Mouse (Mus musculus): Measurements from ENCODE around the gene Gclc.

Gene Gclc

DNA sequence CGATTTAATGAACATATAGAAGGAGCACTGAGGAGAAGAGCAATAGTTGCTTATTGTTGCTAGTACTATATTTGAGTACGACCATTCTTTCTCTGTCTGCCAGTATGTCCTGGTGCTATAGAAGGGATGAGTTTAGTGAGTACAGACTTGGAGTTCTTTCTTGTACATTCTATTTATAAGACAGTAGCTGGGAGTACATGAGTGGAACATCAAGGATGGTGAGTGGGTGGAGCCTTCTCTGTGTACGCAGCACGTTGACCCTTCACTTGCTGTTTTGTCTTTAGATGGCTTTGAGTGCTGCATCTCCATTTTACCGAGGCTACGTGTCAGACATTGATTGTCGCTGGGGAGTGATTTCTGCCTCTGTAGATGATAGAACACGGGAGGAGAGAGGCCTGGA, 31.1 kb downstream of the Gclc start:
- no peak for DNase-seq (ENCODE audit: low spot score)

DNA sequence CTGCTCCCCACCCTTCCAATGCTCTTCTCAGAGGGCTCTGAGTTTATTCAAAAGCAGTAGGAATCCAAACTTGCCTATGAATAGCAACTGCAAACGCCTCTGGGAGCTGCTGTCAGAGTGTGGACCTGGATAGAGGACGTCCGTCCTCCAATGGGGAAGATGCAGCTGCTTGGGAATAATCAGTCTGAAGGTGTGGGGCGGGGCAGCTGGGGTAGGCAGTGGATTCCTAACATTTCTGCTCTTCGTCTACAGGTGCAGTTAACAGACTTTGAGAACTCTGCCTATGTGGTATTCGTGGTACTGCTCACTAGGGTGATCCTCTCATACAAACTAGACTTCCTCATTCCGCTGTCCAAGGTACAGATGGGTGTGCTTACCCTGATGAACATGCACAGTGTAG, 33.6 kb downstream of the Gclc start:
- DNase-seq (ENCODE audit: low spot score) = no peak

DNA sequence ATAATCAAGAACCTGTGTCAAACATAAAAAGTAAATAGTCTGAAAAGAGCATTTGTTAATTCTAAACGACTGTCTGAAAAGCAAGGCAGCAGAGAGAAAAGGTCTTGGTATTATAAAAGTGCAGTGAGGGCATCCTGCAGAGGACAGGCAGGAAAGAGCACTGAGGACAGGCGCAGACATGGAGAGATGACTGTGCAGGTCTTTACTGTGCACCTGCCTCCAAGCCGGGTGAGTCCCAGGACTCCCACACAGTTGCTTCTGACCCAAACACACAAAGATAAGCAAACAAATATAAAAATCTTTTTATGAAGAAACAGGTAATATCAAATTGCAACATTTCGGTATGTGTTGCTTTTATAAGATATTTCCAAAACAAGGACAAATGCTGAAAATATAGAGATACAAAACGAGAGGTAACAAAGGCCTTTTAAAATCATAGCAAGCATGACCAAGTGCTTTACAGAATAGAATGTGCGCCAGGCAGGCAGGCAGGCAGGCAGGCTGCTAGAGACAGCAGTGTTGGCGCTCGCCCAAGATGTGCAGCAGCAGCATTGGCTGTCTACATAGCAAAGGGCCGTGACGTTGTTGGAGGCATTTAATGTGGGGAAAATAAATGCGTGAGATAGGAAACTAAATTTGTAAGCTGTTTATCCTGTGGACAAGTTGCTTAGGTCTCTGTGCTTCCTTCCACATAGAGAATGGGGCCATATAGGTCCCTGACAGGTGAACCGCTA, 35.4 kb downstream of the Gclc start:
- DNase-seq (ENCODE audit: low spot score) = peak; percentile 67

DNA sequence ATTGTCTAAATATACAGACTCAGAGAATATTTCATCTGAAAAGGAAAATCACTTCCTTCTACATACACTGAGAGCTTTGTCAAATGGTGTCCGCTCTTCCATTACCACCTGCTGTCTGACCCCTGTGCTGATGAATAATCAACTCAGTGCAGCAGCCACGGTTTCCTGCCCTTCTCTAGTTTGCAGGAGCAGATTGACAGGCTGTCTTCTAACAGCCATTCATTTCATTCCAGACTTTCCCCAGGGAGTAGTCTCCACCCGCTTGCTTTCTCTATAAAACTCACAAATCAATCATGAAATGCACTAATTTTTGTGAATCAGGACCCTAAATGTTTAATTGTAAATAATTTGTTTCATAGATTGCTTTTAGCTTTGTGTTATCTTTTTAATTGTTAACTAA, 39.5 kb downstream of the Gclc start:
- no peak for DNase-seq (ENCODE audit: low spot score)

DNA sequence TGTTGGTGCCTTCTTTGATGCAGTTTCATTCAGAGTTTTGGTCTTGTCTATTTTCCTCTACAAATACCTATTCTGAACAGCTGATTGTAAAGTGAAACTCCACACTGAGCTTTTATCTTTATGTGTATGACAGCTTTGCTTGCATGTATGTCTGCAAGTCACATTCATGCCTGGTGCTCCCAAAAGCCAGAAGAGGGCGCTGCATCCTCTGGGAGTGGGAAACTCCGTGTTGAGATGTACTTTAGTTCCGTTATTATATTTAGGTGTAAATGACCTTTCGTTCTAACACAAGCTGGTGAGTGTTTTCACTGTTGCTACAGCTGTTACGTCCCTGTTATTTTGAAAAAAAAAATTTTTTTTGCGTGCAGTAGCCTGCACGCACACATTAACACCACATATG, 48.1 kb downstream of the Gclc start:
- DNase-seq (ENCODE audit: low spot score) = peak; percentile 42

DNA sequence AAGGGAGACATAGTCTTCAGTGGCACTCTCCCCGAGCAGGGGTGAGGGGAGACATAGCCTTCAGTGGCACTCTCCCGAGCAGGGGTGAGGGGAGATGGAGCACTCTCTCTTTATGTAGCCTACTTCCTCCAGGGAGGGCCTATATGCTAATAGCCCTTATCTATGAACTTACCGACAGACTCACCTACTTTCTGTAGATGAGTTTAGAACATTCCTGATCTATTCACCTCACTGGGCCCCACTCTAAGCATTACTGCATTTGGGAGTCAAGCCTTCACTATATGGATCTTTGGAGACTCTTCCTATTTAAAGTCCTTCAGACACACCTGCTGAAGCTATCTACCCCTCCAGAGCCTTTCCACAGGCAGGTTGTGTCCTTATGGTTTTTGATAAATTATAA, 52.1 kb downstream of the Gclc start:
- no peak for DNase-seq (ENCODE audit: low spot score)

DNA sequence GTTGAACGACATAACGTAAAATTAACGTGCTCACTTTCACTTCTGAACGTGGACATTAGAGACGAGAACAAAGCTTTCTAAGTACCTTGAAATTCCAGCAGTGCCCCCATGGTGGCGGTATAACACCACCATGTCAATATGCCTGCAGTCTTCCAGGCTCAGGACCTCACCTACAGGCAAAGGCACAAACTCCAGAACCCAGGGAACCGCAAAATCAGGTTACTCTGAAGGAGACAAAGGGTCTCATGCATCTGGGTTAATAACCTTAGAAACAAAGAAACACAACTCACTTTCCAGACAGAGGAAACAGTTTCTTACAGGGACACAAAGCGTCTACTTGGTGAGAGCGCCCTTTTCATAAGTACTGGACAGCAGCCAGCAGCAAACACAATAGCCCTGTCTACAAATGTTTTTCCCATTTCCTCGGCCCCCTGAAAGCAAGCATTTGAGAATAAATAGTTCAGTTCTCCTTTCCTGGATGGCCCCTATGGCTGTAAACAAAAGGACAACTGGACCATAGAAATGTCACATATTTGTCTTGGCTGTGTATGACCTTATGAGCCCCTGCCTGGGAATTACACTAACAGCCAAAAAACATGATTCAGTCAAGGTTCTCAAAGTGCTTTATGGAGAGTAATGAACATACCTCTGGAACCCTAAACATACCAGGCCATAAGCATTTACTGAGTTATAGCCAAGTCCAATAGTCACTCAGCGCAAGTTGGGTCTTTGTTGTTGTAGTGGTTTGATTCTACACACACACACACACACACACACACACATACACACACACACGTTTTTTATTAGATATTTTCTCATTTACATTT, 52.7 kb downstream of the Gclc start:
- peak; percentile 91 for DNase-seq (ENCODE audit: low spot score)

DNA sequence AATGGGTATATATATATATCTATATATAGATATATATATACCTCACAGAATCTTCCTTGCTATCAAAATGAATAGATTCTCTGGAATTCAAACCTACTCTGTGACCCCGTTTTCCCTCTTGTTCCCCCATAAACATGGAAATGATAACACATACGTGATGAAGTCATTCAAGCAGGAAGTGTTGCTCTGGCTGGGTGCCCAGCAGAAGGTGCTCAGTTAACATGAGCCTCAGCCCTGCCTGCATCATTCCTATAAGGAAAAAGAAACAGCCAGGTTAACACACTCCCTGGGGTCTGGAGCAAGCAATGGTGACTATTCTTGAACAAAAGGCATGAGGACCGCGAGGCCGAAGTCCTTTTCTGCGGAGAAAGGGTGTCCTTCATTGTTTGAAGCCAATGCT, 54.1 kb downstream of the Gclc start:
- DNase-seq (ENCODE audit: low spot score) = no peak

DNA sequence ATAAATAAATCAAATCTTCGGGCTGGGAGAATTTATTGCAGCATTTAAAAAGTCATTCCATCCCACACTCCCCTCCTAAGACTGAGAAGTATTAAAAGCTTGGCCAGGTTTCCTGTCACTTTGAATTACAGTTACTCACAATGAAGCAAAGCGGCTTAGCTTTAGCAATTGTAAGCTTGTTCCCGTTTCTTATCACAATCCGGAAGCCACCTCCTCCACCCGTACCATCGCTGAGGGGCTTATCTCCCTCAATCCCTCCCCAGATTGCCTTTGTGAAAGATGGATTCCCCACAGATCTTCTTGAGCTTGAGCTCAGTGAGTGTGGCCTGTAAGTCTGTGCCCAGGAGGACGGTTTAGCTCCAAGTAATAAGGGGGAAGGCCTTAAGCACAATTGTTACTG, 64.5 kb downstream of the Gclc start:
- DNase-seq (ENCODE audit: low spot score) = no peak

DNA sequence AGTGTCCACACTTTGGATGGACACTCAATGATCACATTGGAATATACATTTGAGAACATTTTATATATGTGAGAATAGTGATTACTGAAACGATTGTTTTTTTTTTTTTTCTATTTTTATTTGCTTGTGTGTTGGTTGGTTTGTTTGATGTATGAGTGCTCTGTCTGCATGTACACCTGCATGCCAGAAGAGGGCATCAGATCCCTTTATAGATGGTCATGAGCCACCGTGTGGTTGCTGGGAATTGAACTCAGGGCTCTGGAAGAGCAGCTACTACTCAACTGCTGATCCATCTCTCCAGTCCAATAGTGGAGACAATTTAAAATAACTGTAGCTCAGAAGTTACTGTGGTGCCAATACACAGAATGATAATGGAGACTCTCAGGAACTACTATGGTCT, 65.0 kb downstream of the Gclc start:
- DNase-seq (ENCODE audit: low spot score) = no peak

DNA sequence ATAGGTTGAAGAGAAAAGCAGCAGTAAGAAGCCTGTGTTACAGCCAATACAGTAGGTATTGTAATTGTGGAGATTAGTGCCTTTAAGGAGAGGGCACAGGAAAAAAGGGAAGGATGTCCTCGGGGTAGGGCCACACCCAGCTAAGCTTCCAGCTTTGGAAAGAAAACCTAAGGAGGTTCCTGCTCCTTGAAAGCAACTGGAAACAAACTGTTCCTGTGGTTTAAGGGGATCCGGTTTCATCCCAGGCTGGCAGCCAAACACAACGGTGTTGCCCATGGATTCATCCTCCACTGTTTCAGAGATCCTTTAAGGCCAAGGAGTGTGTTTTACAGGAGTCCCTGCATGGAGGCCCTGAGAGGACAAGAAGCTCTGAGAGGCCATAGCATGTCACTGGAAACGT, 66.5 kb downstream of the Gclc start:
- no peak for DNase-seq (ENCODE audit: low spot score)

DNA sequence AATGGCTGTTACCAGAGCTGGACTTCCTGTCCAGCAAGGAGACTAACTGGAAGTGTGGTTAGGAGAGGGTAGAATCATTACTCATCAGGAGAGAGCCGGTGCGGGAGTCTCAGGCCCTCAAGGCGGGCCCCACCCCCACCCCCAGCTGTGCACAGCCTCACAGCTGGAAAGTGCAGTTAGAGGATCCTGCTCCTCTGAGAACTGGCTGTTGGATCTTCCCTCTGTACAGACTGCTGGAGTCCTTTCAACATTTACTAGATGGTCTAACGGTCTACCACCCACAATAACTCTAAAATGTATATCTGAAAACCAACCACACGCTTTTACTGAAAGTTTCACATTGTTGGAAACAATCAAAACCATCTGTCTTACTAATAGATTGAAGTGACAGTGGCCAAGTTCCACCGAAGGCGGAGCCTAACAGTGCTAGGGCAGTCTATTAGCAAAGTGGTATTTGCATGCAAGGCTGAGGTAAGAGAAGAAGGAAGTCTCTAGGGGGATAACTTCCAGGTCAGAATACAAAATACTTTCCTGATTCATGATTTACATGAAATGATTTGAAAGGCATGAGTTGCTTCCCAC, 71.1 kb downstream of the Gclc start:
- DNase-seq (ENCODE audit: low spot score) = peak; percentile 29

DNA sequence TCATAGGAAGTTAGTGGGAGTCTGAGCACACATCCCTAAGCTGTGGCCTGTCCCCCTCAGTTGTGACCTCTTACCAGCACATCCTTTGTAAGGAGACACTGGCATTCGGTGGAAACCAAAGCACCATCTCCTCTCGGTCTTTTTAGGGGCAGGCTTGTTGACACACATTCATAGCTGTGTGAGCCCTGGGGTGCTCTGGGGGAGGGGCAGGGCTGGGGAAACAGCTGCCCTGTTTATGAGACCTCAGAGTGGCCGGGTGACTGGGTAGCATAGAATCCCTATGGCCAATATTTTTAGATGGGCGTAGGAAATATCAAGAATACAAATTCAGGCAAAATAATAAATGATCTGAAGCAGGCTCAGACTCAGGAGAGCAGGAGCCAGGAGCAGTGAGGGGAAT, 71.9 kb downstream of the Gclc start:
- DNase-seq (ENCODE audit: low spot score) = no peak

DNA sequence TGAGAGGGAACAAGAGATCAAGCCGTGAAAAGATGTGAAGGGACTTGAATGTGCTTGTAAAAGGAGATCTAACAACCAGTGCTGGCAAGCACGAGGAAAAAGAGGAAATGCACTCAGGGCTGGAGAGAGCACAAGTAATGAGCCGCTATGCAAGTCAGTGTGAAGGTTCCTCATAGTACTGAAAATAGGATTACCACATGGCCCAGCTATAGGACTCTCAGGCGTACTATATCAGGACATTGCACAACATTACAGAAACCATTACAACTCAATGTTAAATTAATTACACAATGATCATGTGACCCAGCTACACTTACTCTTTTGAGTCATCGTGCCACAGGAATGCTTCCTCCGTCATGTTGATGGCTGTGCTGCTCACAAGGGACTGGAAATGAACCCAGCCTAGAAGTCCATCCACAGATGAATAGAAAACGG, 74.2 kb downstream of the Gclc start:
- DNase-seq (ENCODE audit: low spot score) = peak; percentile 27

DNA sequence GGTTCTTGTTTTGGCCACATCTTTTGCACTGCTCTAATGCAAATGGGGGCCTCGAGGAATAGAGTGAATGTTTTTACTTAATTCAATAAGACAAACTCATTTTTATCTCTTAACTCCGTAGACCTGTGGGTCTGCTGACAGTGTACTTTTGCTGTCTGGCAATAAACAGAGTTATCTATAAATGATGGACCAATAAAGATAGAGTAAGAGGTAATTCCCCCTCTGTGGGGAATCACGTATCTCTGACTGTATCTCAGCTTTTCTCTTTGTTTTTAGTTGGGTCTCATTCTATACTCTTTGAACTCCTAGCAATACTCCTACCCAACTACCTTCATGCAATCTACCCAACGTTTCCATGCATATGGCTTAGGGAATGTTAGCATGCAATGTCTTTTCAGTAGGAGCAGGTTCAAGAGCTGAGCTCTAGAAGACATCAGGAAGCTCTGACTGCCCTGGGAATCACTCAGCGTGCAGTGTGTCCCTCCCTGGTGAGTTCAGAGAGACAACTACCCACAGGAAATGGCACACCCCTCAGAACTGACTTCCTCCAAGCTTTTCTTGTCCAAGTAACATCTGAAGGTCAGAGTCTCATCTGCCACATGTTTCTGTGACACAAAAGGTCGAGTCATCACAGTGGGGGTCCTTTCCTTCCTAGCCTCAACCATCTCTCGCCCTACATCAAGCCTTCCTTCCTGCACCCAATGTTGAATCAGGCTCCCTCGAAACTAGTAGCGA, 80.1 kb downstream of the Gclc start:
- no peak for DNase-seq (ENCODE audit: low spot score)

DNA sequence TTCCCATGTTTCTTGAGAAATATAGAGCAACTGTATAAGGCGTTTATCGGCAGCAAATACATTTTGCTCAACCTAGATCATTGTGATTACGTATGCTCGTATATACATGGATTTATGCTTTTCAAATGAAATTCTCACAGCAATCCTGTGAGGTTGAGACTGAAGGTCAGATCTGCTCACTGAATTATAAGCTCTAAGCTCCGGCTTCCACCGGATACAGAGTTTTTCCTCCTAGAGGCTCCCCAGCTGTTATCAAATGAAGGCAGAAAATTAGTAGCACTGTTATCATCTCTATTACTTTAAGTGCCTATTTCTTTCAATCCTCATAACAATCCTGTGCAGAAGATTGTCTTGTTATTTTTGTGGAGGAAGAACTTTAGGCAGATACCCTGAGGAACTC, 80.8 kb downstream of the Gclc start:
- DNase-seq (ENCODE audit: low spot score) = no peak

DNA sequence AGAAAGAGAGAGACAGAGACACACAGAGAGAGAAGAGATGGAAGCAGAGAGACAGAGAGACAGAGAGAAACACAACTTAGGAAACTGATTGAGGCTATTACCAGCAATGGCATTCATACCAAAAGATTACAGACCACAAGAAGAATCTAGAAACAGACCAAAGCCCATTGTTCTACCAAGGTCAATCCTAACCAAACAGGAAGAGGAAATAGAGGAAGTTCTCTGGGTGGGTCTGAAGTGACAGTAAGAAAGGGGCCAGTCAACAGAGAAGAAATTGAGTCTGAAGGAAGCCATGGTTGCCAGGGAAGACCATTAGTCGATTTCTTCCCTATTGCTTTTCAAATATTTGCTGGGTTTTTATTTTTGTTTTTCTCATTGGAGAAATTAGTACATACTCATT, 81.4 kb downstream of the Gclc start:
- DNase-seq (ENCODE audit: low spot score) = no peak

DNA sequence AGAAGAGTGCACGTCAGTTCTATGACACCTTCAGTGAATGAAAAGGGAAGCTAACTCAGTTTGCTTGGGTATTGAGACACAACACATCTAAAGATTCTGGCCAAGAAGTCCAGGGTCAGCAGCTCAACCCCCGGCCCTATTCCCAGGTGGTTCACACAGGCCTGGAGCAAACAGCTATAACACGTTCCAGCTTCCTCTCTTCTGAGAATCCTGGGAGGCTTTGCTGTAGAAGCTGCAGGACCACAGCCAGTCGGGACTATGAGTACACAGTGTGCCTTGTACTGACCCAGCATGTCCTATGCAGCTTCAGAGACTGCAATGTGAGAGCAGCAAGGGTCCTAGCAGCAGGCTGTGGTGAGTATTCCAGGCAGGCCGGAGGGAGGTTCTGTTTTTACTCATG, 84.3 kb downstream of the Gclc start:
- no peak for DNase-seq (ENCODE audit: low spot score)

Data from layer of hippocampus, adult 11-12 months (tissue).